Mouse (Mus musculus) embryonic fibroblast, embryonic 13.5 days (primary cell): ENCODE data around the gene Arid3b.

Experiments
- CTCF ChIP-seq: IDR thresholded peaks from 2 replicates; pipeline ENCODE4 v1.5.1; 2011; ENCODE audit warnings: mild to moderate bottlenecking, control low read depth, low read length, moderate library complexity, borderline replicate concordance; ENCODE audit not compliant: insufficient read depth
- POLR2A ChIP-seq: IDR thresholded peaks from 2 replicates; pipeline ENCODE4 v1.6.1; 2011; ENCODE audit warnings: low read depth, mild to moderate bottlenecking, control low read depth, low read length, moderate library complexity

DNA sequence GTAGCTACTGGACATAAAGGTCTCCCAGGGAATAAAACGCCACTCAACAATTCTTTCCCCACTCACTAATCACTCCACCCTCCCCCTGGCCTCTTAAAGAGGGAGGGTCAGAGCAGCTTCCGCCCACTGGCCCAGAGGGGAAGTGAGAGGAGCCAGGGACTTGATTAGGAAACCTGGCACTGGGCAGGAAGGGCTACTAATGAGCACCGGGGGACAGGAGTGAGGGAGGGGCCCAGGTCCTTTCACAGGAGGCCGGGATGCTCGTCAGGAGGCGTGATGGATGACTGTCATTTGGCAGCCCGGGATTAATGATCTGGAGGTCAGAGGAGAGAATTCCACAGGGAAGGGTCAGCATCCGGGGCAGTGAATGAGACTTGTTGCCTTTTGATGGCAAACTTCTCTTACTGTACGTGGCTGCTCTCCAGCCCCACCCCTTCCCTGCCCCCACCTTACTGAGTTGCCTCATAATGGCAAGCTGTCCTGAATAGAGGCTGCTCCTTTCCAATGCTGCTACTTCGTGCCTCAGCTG, 37.8 kb downstream of the Arid3b start:
- TF ChIP-seq CTCF = no peak
- TF ChIP-seq POLR2A = no peak
